Mouse (Mus musculus) C2C12 (cell line): ENCODE data around the gene Dnajc28. TPM values are rescaled to one million over a fixed set of nuclear protein-coding genes. Genes with fewer than 3 reads are reported as not detected.

Source experiments
- H3K27me3 ChIP-seq: one replicate; pipeline ENCODE4 v1.6.1; 2011; ENCODE audit not compliant: control insufficient read depth, insufficient read depth, insufficient read length
- H3K36me3 ChIP-seq: one replicate; pipeline ENCODE4 v1.6.1; 2011; ENCODE audit not compliant: control insufficient read depth, insufficient read depth
- H3K4me3 ChIP-seq: one replicate; pipeline ENCODE4 v1.5.1; 2011; ENCODE audit warnings: mild to moderate bottlenecking, control low read depth; ENCODE audit not compliant: poor library complexity, insufficient read depth, severe bottlenecking
- H3K79me2 ChIP-seq: one replicate; pipeline ENCODE4 v1.6.1; 2011; ENCODE audit not compliant: control insufficient read depth, insufficient read depth
- H3K79me3 ChIP-seq: one replicate; pipeline ENCODE4 v1.6.1; 2011; ENCODE audit warnings: low read depth, control low read depth
- H3ac ChIP-seq: one replicate; pipeline ENCODE3; 2011; ENCODE audit warnings: low read depth; ENCODE audit not compliant: control insufficient read depth, insufficient read length
- CEBPB ChIP-seq: IDR thresholded peaks from one replicate; pipeline ENCODE4 v1.6.1; 2011; ENCODE audit warnings: low read depth, mild to moderate bottlenecking, control low read depth, moderate library complexity
- CTCF ChIP-seq: IDR thresholded peaks from one replicate; pipeline ENCODE4 v1.5.1; 2011; ENCODE audit not compliant: control insufficient read depth, insufficient read depth, insufficient read length
- FOSL1 ChIP-seq: IDR thresholded peaks from one replicate; pipeline ENCODE4 v1.8.0; 2011; ENCODE audit warnings: mild to moderate bottlenecking, low read length; ENCODE audit not compliant: poor library complexity, insufficient read depth, severe bottlenecking
- MAX ChIP-seq: IDR thresholded peaks from one replicate; pipeline ENCODE4 v1.6.1; 2011; ENCODE audit warnings: mild to moderate bottlenecking, control low read depth
- MYOD1 ChIP-seq: IDR thresholded peaks from one replicate; pipeline ENCODE4 v1.6.1; 2011; ENCODE audit warnings: low read depth; ENCODE audit not compliant: control insufficient read depth, insufficient read length
- MYOG ChIP-seq: IDR thresholded peaks from one replicate; pipeline ENCODE4 v1.6.1; 2011; ENCODE audit not compliant: control insufficient read depth, insufficient read length; ENCODE audit errors: extremely low read depth
- USF1 ChIP-seq: IDR thresholded peaks from one replicate; pipeline ENCODE4 v1.6.1; 2011; ENCODE audit warnings: low read depth, mild to moderate bottlenecking, control low read depth, moderate library complexity
- polyA plus RNA-seq: library from polyadenylated mRNA; unstranded; fragments of >200 nt; fragmentation: generic; extraction: Trizol; gene quantifications from one replicate; pipeline ENCODE4 v1.2.1, GENCODE M21; 2012; ENCODE audit warnings: missing spikeins

Dnajc28 gene
- polyA plus RNA-seq, 1 experiment, result 0.16 TPM

DNA sequence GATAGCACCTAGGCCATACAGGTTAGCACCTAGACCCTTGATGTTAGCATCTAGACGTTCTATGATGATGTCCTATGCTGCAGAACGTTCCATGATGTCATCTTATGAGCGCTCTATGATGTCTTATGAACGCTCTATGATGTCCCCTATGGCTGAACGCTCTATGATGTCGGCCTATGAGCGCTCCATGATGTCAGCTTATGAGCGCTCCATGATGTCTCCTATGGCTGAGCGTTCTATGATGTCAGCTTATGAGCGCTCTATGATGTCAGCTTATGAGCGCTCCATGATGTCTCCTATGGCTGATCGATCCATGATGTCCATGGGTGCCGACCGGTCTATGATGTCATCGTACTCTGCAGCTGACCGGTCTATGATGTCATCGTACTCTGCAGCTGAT is 38.5 kb upstream of the Dnajc28 start:
- H3ac ChIP-seq, result no peak overlapping the region
- no peak overlapping the region for H3K4me3 ChIP-seq
- H3K79me2 ChIP-seq, result peaks cover 100% of the 10 kb centered on the region
- H3K27me3 ChIP-seq, result no peaks in the 10 kb centered on the region
- TF ChIP-seq FOSL1, result no peak
- TF ChIP-seq USF1, result no peak
- TF ChIP-seq CTCF, result no peak
- TF ChIP-seq MAX, result no peak
- no peak for TF ChIP-seq MYOG
- TF ChIP-seq CEBPB, result no peak
- no peak for TF ChIP-seq MYOD1
- H3K36me3 ChIP-seq, result peaks cover 100% of the 10 kb centered on the region
- peaks cover 96% of the 10 kb centered on the region for H3K79me3 ChIP-seq

- Histone ChIP-seq H3K79me3 (peaks cover 98% of the 10 kb centered on the region), H3K27me3 (no peaks in the 10 kb centered on the region), H3ac (no peak overlapping the region), H3K79me2 (peaks cover 100% of the 10 kb centered on the region), H3K36me3 (peaks cover 96% of the 10 kb centered on the region), H3K4me3 (no peak overlapping the region)
- TF ChIP-seq CEBPB (no peak), USF1 (no peak), MYOG (no peak), FOSL1 (no peak), MAX (no peak), MYOD1 (no peak), CTCF (no peak)
Measured at GRCm38 (mm10) chr16:91655285-91655684, 36.5 kb upstream of the Dnajc28 start.

GRCm38 (mm10) chr16:91652191-91652590 is 33.4 kb upstream of the Dnajc28 start:
- Histone ChIP-seq H3K36me3 (peaks cover 65% of the 10 kb centered on the region), H3K27me3 (no peaks in the 10 kb centered on the region), H3ac (no peak overlapping the region), H3K79me2 (peaks cover 96% of the 10 kb centered on the region), H3K79me3 (peaks cover 89% of the 10 kb centered on the region), H3K4me3 (no peak overlapping the region)
- TF ChIP-seq FOSL1 (no peak), USF1 (no peak)

- H3ac ChIP-seq, result no peak overlapping the region
- peaks cover 81% of the 10 kb centered on the region for H3K79me3 ChIP-seq
- H3K36me3 ChIP-seq, result peaks cover 41% of the 10 kb centered on the region
- H3K79me2 ChIP-seq, result peaks cover 92% of the 10 kb centered on the region
- H3K27me3 ChIP-seq, result no peaks in the 10 kb centered on the region
- TF ChIP-seq USF1 (no peak), MYOD1 (no peak)
- H3K4me3 ChIP-seq, result no peak overlapping the region
Measured at GRCm38 (mm10) chr16:91649781-91650180, 31.0 kb upstream of the Dnajc28 start.

- Histone ChIP-seq H3K79me3 (peaks cover 81% of the 10 kb centered on the region), H3K79me2 (peaks cover 92% of the 10 kb centered on the region), H3K36me3 (peaks cover 38% of the 10 kb centered on the region), H3ac (no peak overlapping the region), H3K4me3 (peak overlapping the region; percentile 67), H3K27me3 (no peaks in the 10 kb centered on the region)
- TF ChIP-seq CTCF (no peak), MYOG (no peak), FOSL1 (no peak), CEBPB (no peak), MYOD1 (no peak), USF1 (no peak), MAX (no peak)
Measured at GRCm38 (mm10) chr16:91649246-91649645, 30.4 kb upstream of the Dnajc28 start.

DNA sequence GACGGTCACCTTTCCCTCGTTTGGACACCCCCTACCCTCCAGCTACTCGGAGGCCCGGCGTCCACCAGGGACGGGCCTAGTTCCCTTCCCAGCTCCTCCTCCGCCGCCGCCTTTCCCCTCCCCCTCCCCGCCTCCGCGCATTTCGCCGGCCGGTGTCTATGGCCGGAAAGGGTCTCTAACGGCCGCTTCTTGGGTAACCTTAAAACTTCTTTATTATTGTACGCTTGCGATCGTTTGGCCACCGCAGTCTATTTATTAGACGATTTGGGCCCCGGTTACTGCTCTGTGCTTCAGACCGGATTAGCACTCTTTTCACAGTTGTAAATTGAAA is 29.4 kb upstream of the Dnajc28 start:
- H3K4me3 ChIP-seq, result peak overlapping the region; percentile 67
- H3K79me3 ChIP-seq, result peaks cover 81% of the 10 kb centered on the region
- H3K36me3 ChIP-seq, result peaks cover 31% of the 10 kb centered on the region
- H3K79me2 ChIP-seq, result peaks cover 92% of the 10 kb centered on the region
- TF ChIP-seq CEBPB (no peak), MAX (no peak), MYOG (no peak), CTCF (no peak), FOSL1 (no peak)
- H3ac ChIP-seq, result peak overlapping the region; percentile 70
- H3K27me3 ChIP-seq, result no peaks in the 10 kb centered on the region
